Mouse (Mus musculus) bone marrow macrophage, adult 2 months (primary cell): ENCODE data around the gene Nphp1. TPM values are rescaled to one million over a fixed set of nuclear protein-coding genes. Genes with fewer than 3 reads are reported as not detected.

ENCODE experiments used
- H3K27ac ChIP-seq: 2 replicates; pipeline ENCODE4 v1.5.1; 2012; ENCODE audit warnings: low read depth, low read length; ENCODE audit not compliant: insufficient read depth
- H3K4me1 ChIP-seq: 2 replicates; pipeline ENCODE4 v1.6.1; 2012; ENCODE audit warnings: low read length; ENCODE audit not compliant: control insufficient read depth, insufficient read depth
- H3K4me3 ChIP-seq: 2 replicates; pipeline ENCODE4 v1.5.1; 2012; ENCODE audit warnings: mild to moderate bottlenecking, low read length, moderate library complexity; ENCODE audit not compliant: insufficient read depth
- CTCF ChIP-seq: IDR thresholded peaks from 2 replicates; pipeline ENCODE4 v1.5.1; 2012; ENCODE audit warnings: low read depth, mild to moderate bottlenecking, low read length, moderate library complexity
- POLR2A ChIP-seq: IDR thresholded peaks from 2 replicates; pipeline ENCODE4 v1.6.1; 2012; ENCODE audit warnings: mild to moderate bottlenecking, low read depth, low read length, borderline replicate concordance
- polyA plus RNA-seq: library from polyadenylated mRNA; stranded (reverse); fragments of >200 nt; gene quantifications from 2 replicates; pipeline ENCODE4 v1.2.4, GENCODE M21; 2012; ENCODE audit not compliant: missing spikeins, insufficient read depth, insufficient read length

Nphp1 gene
- polyA plus RNA-seq, result 7.4 and 8.4 TPM in 2 replicates

DNA sequence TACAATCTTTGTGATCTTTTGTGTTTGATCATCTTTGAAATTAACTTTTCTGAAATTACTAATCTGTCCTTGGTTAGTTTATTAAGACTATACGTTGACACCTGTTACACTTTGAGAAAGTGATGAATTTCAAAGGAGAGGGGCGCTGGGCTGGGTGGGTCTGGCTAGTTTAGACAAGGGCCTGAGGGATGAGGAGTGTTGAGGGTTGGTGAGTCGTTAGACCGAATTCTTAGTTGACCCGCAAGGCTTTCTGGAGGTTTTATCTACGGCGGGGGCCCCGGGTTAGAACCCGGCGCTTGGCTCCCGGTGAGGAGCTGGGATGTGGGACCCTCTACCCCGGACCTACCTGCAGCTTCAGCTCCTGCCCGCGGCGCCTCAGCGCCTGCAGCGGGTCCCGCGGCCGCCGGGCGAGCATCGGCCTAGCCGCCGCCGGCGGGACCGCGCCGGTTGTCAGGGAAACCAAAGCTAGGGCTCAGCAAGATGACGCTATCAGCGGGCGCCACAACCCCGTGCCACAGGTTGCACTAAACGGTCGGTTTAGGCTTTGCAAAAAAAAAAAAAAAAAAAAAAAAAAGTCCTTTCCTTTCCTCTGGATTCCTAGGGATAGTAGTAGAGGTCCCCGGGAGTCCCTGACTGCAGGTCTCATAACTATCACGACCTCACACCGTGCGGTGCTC is at the start of gene Nphp1:
Nphp1 (minus strand) TSS at position 458 of the 677 bp plus-strand sequence.
- Histone ChIP-seq H3K4me3 (peak within 1 kb of the TSS; percentile 67), H3K4me1 (peaks cover 15% of the 10 kb centered on the region), H3K27ac (peak within 1 kb of the TSS; percentile 39; the same call in 1 of the 2 replicates)
- no peak for TF ChIP-seq POLR2A
- no peak for TF ChIP-seq CTCF

DNA sequence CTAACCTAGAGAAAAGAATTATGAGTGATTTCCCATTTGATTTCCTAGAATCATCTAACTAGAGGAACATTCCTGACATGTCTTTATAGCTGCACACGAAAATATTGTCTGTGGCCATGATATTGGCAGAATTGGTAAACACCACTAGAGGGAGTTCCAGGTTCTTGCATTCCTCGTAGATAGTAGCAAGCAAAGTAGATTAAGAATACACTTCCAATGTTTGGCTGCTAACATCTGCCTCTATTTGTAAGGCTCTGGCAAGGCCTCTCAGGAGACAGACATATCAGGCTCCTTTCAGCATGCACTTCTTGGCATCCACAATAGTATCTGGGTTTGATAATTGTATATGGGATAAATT is 44.1 kb upstream of the Nphp1 start:
- H3K27ac ChIP-seq, result no peak overlapping the region
- H3K4me1 ChIP-seq, result peaks cover 3% of the 10 kb centered on the region
- H3K4me3 ChIP-seq, result no peak overlapping the region
- TF ChIP-seq POLR2A, result no peak
- TF ChIP-seq CTCF, result no peak

DNA sequence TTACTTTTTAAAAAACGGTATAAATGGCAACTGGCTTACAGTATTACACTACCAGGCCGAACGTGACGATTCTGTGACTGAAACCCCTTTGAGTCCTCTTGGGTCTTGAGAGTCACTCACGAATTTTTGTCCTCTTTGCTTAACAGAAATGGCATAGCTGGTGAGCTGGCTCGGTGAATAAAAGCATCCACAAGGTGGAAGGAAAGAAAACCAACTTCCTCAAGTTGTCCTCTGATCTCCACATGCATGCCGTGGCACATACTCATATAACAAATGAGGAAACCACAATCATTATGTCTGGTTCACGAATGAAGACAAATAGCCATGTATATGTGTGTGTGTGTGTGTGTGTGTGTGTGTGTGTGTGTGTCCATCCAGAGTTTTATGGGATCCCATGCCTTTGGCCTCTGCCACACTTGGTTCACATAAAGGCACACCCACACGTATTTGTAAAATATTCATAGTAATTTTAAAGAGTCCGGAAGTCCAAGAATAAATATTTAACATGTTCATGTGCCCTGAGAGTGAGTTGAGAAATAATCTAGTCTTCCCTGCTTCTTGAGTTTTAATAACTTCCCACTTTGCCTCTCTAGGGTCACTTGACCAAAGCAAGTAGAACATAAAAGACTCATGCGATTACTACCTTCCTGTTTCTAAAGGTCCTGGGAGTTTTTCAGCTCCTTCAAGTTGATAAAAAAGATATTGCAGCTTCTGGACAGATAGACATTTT is 43.6 kb upstream of the Nphp1 start:
- peak overlapping the region; percentile 54 for H3K4me3 ChIP-seq
- H3K27ac ChIP-seq, result peak overlapping the region; percentile 71
- TF ChIP-seq POLR2A (no peak), CTCF (no peak)

DNA sequence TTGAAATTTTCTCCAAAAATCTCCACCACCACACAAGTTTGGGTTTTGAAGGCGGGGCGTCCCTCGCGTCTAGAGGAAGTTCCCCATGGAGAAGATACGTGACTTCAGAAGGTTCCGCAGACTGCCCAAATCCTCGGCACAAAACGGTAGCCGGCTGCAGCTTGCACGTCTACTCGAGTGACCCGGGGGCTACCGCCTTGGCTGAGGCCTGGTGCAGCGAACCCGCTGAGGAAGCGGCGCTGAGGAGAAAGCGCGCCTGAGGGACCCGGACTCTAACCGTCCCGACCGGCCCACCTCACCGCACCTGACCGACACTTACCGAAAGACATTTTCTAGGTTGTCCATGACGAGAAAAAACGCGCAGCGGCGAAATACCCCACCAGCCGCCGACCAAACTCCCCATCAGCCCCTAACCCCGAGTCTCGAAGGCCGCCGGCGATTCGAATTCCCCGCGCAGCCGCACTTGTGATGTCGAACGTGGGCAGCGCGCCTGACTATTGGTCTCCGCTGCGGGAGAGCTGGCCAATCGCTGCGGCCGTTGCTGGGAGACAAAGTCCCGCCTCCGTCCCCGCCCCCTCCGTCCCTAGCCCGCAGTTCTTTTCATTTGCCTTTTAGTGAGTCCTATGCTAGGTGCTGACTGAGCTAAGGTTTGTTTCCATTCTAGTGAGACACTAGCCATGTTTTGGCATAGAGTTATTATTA is 42.9 kb upstream of the Nphp1 start, which contains the start of gene Bub1:
Bub1 (minus strand) TSS at position 465 of the 702 bp plus-strand sequence.
- TF ChIP-seq POLR2A (no peak), CTCF (no peak)
- Histone ChIP-seq H3K4me1 (peaks cover 3% of the 10 kb centered on the region), H3K27ac (peak within 1 kb of the TSS; percentile 79), H3K4me3 (peak within 1 kb of the TSS; percentile 100)

More for the DNA sequence above, 43.6 kb upstream of the Nphp1 start:
- H3K4me1 ChIP-seq, result peaks cover 3% of the 10 kb centered on the region

DNA sequence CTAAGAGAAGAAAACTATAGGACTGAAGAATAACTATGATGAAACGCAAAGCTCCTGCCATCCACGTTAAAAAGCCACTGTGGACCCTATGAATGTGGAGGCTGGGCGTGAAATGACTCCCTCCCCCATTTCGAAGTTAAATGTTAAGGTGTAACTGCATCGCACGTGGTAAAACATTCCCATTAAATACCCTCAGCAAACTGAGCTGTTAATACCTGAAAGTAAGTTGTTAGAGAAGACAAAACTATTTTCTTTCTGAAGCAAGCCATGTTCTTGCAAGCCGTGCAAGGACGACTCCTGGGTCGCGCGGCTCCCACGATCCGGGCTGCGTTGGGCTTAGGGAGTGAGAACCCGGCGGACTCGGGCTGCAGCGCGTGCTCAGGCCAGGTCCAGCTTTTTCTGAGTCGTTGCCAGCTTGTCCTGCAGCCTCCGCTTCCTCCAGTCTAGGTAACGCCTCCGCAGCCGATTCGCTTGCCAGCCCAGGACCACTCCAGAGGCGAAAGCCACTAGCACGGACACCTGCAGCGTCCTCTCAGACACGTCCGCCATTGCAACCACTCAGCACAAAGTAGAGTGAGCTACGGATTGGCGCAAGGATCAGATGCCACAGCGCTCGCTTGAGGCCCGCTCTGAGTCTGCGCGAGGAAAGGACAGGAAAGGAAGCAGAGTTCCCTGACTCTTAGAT is 3.4 kb upstream of the Nphp1 start, which contains the start of gene Mtln:
Mtln (minus strand) TSS at position 570 of the 685 bp plus-strand sequence.
- peaks cover 15% of the 10 kb centered on the region for H3K4me1 ChIP-seq
- TF ChIP-seq CTCF (no peak), POLR2A (no peak)
- H3K4me3 ChIP-seq, result peak within 1 kb of the TSS; percentile 80
- H3K27ac ChIP-seq, result peak within 1 kb of the TSS; percentile 54

DNA sequence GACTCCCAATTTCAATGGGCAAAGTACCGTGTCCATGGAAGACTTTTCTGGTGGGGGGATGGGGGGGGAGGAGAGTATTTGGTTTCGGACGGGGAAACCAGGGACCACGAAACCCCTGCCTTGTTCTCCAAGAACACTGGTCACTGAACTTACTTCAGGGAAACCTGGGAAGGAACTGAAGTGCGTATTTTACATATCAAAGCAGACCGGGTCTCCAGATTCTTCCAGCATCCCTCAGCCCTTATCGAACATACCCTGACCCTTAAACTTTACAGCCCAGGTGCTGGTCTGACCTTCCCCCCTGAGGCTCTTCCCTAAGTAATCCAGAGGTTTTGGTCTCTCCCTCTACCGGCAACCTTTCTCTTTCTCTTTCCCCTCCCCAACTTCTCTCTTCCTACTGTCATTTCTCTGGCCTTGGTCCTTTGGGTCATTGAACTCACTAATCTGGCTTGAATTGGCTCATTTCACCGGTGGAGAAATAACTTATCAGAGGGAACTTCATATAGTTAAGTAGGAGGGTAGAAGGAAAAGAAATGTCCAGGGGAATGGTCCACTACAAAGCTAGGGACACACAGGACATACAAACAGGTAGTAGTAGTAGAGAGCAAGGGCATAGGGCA is 1.1 kb upstream of the Nphp1 start:
- peaks cover 15% of the 10 kb centered on the region for H3K4me1 ChIP-seq
- H3K4me3 ChIP-seq, result 0 out of 2 replicates have a peak overlapping the region, but pooled peaks have one; percentile 67
- TF ChIP-seq POLR2A (no peak), CTCF (no peak)
- H3K27ac ChIP-seq, result no peak overlapping the region

DNA sequence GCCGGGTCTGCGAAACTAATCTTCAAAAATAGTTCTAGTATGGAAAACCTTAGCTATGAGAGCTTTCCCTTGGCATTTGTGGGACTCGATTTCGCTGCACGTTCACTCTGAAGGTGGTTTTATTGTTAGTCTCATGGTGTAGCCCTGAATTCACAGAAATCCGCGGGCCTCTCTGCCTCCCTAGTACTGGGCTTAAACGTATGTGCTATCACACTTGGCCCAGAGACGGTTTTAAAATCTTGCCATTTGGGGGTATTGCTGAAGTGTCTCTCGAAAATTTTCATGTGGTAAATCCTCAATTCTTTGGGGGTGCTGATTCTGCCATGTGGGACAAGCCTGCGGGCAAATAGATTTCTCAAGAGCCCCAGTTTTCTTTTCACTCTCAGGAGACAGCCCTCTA is 441 bp upstream of the Nphp1 start:
- H3K4me1 ChIP-seq, result peaks cover 15% of the 10 kb centered on the region
- H3K27ac ChIP-seq, result peak overlapping the region; percentile 39; the same call in 1 of the 2 replicates
- TF ChIP-seq CTCF, result no peak
- no peak for TF ChIP-seq POLR2A
- peak overlapping the region; percentile 67 for H3K4me3 ChIP-seq

DNA sequence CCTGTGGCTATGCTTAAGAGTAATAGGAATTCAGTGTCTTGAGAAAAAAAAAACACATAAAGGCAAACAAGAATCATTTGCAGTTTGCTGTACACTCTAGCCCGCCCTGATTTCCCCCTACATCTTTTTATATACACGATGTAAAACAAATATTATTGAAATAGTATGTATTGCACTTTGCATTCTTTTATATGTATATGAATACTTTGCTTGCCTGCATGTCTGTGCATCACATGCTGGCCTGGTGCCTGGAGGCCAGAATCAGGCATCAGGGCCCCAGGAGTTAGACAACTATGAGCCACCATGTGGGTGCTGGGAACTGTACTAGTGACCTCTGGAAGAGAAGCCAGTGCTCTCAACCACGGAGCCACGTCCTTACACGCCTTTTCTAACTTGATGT is 1.5 kb downstream of the Nphp1 start:
- no peak for TF ChIP-seq CTCF
- TF ChIP-seq POLR2A, result no peak
- no peak overlapping the region for H3K27ac ChIP-seq
- H3K4me1 ChIP-seq, result peaks cover 15% of the 10 kb centered on the region
- H3K4me3 ChIP-seq, result no peak overlapping the region

DNA sequence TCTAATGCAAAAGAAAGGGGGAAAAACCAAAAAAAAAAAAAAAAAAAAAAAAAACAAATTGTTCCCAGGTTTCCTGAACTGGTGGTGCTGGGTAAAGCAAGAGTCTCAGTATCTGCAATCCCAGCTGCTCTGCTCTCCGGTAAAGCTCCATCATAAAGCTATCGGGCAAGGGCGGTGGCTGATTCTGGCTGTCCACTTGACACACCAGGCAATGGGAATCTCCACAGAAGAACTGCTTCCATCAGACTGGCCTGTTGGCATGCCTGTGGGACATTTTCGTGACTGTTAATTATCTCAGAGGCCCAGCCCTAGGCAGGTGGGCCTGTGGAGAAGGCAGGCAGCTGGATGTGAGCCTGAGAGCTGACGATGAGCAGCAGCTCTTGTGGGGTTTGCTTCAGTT is 10.2 kb downstream of the Nphp1 start:
- no peak overlapping the region for H3K4me3 ChIP-seq
- no peak overlapping the region for H3K27ac ChIP-seq
- no peaks in the 10 kb centered on the region for H3K4me1 ChIP-seq
- TF ChIP-seq POLR2A (no peak), CTCF (no peak)

DNA sequence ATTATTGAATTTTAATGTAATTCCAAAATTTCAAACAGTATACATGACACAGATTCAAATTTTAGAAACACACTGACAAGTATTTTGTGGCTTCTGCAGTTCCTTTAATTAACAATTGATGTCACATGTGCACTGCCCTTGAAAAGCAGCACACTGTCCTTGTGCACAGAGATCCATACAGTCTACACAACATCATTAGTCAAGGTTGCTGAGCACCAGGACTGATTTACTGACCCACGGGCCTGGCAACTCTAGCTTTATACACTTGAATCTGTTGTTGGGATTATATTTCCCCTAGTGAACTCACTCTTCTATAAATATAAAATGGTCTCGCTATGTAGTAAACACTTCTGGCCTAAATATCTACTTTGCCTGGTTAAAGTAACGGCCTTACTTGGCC is 13.7 kb downstream of the Nphp1 start:
- TF ChIP-seq POLR2A, result no peak
- TF ChIP-seq CTCF, result no peak
- H3K4me3 ChIP-seq, result no peak overlapping the region

More for the DNA sequence above, 13.7 kb downstream of the Nphp1 start:
- Histone ChIP-seq H3K27ac (no peak overlapping the region), H3K4me1 (no peaks in the 10 kb centered on the region)
